Mouse (Mus musculus) heart, adult 2 months (tissue): ENCODE results near the gene Ddx23.

Experiments
- EP300 ChIP-seq: fragments of 200-500 bp; IDR thresholded peaks from 2 replicates; pipeline ENCODE4 v1.6.1; 2011; ENCODE audit warnings: low read depth, low read length, control low read depth; ENCODE audit not compliant: insufficient read depth
- POLR2A ChIP-seq: fragments of 200-500 bp; IDR thresholded peaks from 2 replicates; pipeline ENCODE4 v1.6.1; 2011; ENCODE audit warnings: mild to moderate bottlenecking, low read depth, low read length, control low read depth; ENCODE audit not compliant: insufficient read depth

DNA sequence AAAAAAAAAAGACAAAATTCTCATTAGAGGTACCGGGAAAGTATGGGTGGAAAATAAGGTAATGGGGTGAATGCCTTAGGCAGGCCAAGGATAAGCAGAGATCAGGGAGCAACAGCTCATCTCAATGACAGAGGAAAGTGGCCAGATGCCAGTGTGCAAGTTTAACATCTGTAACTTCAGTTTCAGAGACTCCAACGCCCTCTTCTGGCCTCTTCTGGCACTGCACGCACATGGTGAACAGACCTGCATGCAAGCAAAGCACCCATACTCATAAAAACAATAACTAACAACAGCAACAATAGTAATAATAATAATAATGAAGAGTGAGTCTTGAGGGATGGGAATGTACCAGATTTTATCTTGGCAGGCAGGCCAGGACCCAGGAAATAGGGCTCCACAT, 23.2 kb upstream of the Ddx23 start:
- TF ChIP-seq EP300 = no peak
- no peak for TF ChIP-seq POLR2A
